Mouse (Mus musculus): ENCODE results near the gene Srpk2. TPM values are rescaled to one million over a fixed set of nuclear protein-coding genes. Genes with fewer than 3 reads are reported as not detected.
"Not testable (repeated sequence)": the region's sequence is repeated elsewhere in the genome, so short reads cannot be mapped to it uniquely, and the experiment has no call there.

Gene Srpk2
- total and polyA plus RNA-seq, 3 experiments = 20.6 to 31.1 (median 23.3) TPM

DNA sequence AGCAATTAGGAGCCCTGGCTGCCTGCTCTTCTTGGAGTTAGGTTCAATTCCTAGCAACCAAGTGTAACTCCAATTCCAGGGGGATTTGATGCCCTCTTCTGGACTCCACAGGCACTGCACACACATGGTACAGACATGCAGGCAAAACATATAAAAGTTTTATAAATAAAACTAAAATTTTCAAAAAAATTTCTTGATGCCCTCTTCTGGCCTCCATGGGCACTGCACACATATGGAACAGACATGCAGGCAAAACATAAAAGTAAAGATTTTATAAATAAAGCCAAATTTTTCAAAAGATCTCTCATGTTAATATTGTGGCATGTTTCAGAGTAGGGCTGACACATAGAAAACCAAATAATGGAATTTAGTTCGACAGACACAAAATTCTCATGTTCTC, 25.2 kb upstream of the Srpk2 start:
- in situ Hi-C loops (cut with MboI; ENCODE audit: low pct_ligation_motif_present, low pct_unique_long_range_greater_than_20kb, low sequenced_read_pairs) = loop anchor here (5.0 to 10.0 kb wide), 2 partner anchors 38 to 195 kb away; no protein-coding TSS in a partner anchor
- Histone ChIP-seq H3K9me3 (replicated peaks; ENCODE audit: low read length) (peaks cover 20% of the 10 kb centered on the region), H3K4me3 (replicated peaks in 1 of 3; ENCODE audit: low read depth in 2 of 3, low read length in 2 of 3, poor library complexity in 1 of 3) (no peak overlapping the region), H3K27ac (ENCODE audit: insufficient read depth, low read depth) (no peak overlapping the region), H3K4me1 (ENCODE audit: control insufficient read depth in 1 of 2, insufficient read depth in 2 of 2) (peaks cover 5 to 11% of the 10 kb centered on the region in 2 experiments), H3K9ac (ENCODE audit: insufficient read depth, low read depth) (no peak overlapping the region), H3K79me2 (replicated peaks; ENCODE audit: control insufficient read depth, extremely low read depth, insufficient read depth, poor library complexity, severe bottlenecking) (peaks cover 16% of the 10 kb centered on the region), H3K4me2 (ENCODE audit: insufficient read depth, low read depth, poor library complexity, severe bottlenecking) (no peak overlapping the region), H3K27me3 (replicated peaks) (no peaks in the 10 kb centered on the region), H3K36me3 (replicated peaks in 1 of 2; ENCODE audit: control insufficient read depth in 1 of 2, insufficient read depth in 1 of 2, low read length in 1 of 2) (peaks cover 28 to 44% of the 10 kb centered on the region in 2 experiments)
- TF ChIP-seq USF2 (conservative IDR thresholded peaks at IDR 0.05; ENCODE audit: low read depth, low read length) (no peak), POLR2AphosphoS2 (IDR thresholded peaks at IDR 0.05; ENCODE audit: low read depth, low read length) (no peak), POLR2A (IDR thresholded peaks at IDR 0.05; ENCODE audit: low read depth, low read length) (no peak), MEF2A (IDR thresholded peaks at IDR 0.05; ENCODE audit: borderline replicate concordance, low read depth, low read length) (no peak), JUND (conservative IDR thresholded peaks at IDR 0.05; ENCODE audit: low read depth, low read length) (no peak), EP300 (IDR thresholded peaks at IDR 0.05; ENCODE audit: low read length) (no peak), SIN3A (IDR thresholded peaks at IDR 0.05; ENCODE audit: low read length) (no peak), PAX5 (IDR thresholded peaks at IDR 0.05; ENCODE audit: low read length) (no peak), CHD1 (IDR thresholded peaks at IDR 0.05; ENCODE audit: low read depth, low read length) (no peak), NRF1 (IDR thresholded peaks at IDR 0.05; ENCODE audit: low read depth, low read length) (no peak), KAT2A (IDR thresholded peaks at IDR 0.05; ENCODE audit: insufficient replicate concordance, low read length) (no peak), E2F4 (IDR thresholded peaks at IDR 0.05; ENCODE audit: insufficient replicate concordance, low read depth, low read length) (no peak), MAZ (IDR thresholded peaks at IDR 0.05; ENCODE audit: low read depth, low read length) (no peak), RAD21 (IDR thresholded peaks at IDR 0.05; ENCODE audit: low read depth, low read length) (no peak), ZC3H11A (IDR thresholded peaks at IDR 0.05; ENCODE audit: low read depth, low read length) (no peak), RCOR1 (conservative IDR thresholded peaks at IDR 0.05; ENCODE audit: low read depth, low read length) (no peak), HCFC1 (IDR thresholded peaks at IDR 0.05; ENCODE audit: low read depth, low read length) (no peak), CTCF (conservative IDR thresholded peaks at IDR 0.05 in 1 of 2, IDR thresholded peaks at IDR 0.05 in 1 of 2; ENCODE audit: low read depth in 2 of 2, low read length in 2 of 2) (no peak), SMC3 (IDR thresholded peaks at IDR 0.05; ENCODE audit: low read depth, low read length) (no peak)
- dilution Hi-C loops (cut with MboI; ENCODE audit: extremely low pct_ligation_motif_present, extremely low pct_unique_long_range_greater_than_20kb, low sequenced_read_pairs) = no loop called here
- no peak for DNase-seq (ENCODE audit: extremely low read depth)

DNA sequence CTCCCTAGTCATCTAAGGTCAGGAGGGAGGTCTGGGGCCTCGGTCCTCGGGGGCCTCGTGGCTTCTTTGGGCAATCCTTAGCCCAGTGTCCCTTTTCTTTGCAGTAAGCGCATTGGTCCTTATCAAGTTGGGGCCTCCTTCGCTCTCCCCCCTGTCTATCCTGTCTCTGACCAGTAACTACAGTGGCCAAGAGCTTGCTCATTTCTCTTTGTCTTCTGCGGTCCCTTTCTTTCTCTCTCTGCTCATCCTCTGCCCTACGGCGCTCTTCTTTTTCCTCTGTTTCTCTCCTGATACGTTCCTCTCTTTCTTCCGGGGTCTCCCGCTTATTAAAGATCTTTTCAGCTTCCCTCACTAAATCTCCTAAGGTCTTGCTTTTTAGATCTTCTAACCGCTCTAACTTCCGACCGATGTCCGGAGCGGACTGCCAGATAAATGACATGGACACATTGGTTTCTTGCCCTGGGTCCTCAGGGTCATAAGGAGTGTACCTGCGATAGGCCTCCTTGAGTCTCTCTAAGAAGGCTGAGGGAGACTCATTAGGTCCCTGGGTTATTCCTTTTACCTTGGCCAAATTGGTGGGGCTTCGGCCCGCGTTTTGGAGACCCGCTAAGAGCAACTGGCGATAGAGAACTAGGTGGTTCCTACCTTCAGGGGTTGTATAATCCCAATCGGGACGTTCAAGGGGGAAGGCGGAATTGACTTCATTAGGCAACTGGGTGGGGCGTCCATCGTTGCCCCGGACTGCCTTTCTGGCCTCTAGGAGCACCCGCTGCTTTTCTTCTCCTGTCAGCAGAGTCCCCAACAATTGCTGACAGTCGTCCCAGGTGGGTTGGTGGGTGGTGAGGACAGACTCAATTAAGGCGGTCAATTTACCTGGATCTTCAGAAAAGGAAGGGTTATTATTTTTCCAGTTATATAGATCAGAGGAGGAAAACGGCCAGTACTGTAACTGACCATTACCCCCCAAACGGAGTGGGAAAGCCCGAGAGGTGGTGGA, 22.5 kb upstream of the Srpk2 start:
- H3K9me3 ChIP-seq (replicated peaks; ENCODE audit: low read length) = peaks cover 31% of the 10 kb centered on the region
- TF ChIP-seq UBTF (IDR thresholded peaks at IDR 0.05; ENCODE audit: low read depth, low read length) (peak; percentile 51; the same call in 1 of the 2 replicates), ZMIZ1 (IDR thresholded peaks at IDR 0.05; ENCODE audit: low read depth, low read length) (peak; percentile 88), POLR2A (IDR thresholded peaks at IDR 0.05; ENCODE audit: low read depth, low read length) (peak; percentile 62), CHD1 (IDR thresholded peaks at IDR 0.05; ENCODE audit: low read depth, low read length) (peak; percentile 76; the same call in 1 of the 2 replicates), POLR2AphosphoS2 (IDR thresholded peaks at IDR 0.05; ENCODE audit: low read depth, low read length) (peak; percentile 86; the same call in 1 of the 2 replicates)
- H3K4me2 ChIP-seq (ENCODE audit: insufficient read depth, low read depth, poor library complexity, severe bottlenecking); dilution Hi-C loops (cut with MboI; ENCODE audit: extremely low pct_ligation_motif_present, extremely low pct_unique_long_range_greater_than_20kb, low sequenced_read_pairs); H3K4me1 ChIP-seq (ENCODE audit: control insufficient read depth in 1 of 2, insufficient read depth in 2 of 2); in situ Hi-C loops (cut with MboI; ENCODE audit: low pct_ligation_motif_present, low pct_unique_long_range_greater_than_20kb, low sequenced_read_pairs); H3K27me3 ChIP-seq (replicated peaks); DNase-seq (ENCODE audit: extremely low read depth): not testable (repeated sequence)
- H3K79me2 ChIP-seq (replicated peaks; ENCODE audit: control insufficient read depth, extremely low read depth, insufficient read depth, poor library complexity, severe bottlenecking) = peaks cover 11% of the 10 kb centered on the region
- H3K36me3 ChIP-seq (replicated peaks in 1 of 2; ENCODE audit: control insufficient read depth in 1 of 2, insufficient read depth in 1 of 2, low read length in 1 of 2) = peaks cover 41 to 69% of the 10 kb centered on the region in 2 experiments
- peak overlapping the region; percentile 70 for H3K9ac ChIP-seq (ENCODE audit: insufficient read depth, low read depth)
- H3K27ac ChIP-seq (ENCODE audit: insufficient read depth, low read depth) = peak overlapping the region; percentile 84
- H3K4me3 ChIP-seq (replicated peaks in 1 of 3; ENCODE audit: low read depth in 2 of 3, low read length in 2 of 3, poor library complexity in 1 of 3) = peak overlapping the region; percentile 53 to 68 (median 58)
